Mouse (Mus musculus) gastrocnemius, postnatal 10 days (tissue): ENCODE data around the gene Tmem132e. TPM values are rescaled to one million over a fixed set of nuclear protein-coding genes. Genes with fewer than 3 reads are reported as not detected.
A peak's percentile ranks its signal among the peaks of the same experiment; 100 is the strongest.

ENCODE experiments used
- DNase-seq: peaks from one replicate; pipeline ENCODE4 v3.0.0; 2021; ENCODE audit warnings: mixed read lengths
- long read RNA-seq, 2 experiments: library from polyadenylated mRNA; stranded (forward); transcript quantifications; one replicate each; pipeline ENCODE4 v2.0.0; 2021
- total RNA-seq, 2 experiments: library from RNA; stranded (reverse); gene quantifications; 2 replicates each; pipeline ENCODE4 v1.2.3; 2021

Tmem132e gene
- total RNA-seq = under 1 TPM; 0.47 to 0.49 TPM
- long read RNA-seq, experiment 1, partial matches to known transcripts = 1 of 1 reads
- long read RNA-seq, experiment 1, other reads (novel, unspliced or antisense) = 0 of 1 reads
- long read RNA-seq, experiment 2, partial matches to known transcripts = 0 of 1 reads
- long read RNA-seq, experiment 2, other reads (novel, unspliced or antisense) = 1 of 1 reads

DNA sequence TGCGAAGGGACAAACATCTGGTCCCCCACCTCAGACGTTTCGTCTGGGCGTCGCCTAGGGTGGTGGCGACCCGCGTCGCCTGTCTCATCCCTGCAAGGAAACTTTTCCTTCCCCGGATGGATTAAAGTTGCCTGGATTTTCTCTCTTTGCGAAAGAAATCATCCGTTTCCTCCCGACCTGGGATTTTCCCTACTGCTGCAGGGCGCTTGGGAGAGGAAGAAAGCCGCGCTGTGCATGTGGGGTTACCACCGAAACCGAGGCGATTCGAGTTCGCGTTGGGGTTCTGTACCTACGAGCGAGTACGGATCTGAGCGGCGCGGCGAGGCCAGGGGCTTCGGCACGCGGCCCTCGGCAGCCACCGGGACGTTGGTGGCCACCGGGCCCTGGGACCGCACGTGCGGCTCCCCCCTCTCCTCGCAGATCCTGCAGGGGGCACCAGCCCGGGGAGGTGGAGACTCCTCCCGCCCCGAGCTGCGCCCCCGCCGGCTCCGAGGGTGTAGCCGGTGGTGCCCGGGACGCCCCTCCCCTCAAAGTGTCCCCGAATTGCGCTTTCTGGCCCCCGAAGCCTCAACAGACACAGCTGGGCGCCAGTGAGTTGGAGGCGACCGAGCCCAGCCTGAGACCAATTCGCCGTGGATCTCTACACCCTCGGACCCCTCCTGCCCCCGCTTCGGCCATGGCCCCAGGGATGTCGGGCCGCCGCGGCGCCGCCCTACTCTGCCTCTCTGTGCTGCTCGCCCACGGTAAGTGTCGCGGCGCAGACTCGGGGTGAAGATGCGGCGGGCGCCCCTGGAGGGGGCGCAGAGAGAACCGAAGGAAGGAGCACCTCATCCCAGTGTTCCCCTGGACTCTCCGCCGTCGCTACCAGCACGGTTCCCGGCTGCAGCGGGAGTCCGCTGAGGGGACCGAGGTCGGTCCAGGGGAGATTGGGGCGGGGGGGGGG lies at the start of gene Tmem132e:
Gene Tmem132e, plus strand, starts transcription at position 530 of the 943 bp plus-strand sequence.
- DNase-seq = peak; percentile 20

DNA sequence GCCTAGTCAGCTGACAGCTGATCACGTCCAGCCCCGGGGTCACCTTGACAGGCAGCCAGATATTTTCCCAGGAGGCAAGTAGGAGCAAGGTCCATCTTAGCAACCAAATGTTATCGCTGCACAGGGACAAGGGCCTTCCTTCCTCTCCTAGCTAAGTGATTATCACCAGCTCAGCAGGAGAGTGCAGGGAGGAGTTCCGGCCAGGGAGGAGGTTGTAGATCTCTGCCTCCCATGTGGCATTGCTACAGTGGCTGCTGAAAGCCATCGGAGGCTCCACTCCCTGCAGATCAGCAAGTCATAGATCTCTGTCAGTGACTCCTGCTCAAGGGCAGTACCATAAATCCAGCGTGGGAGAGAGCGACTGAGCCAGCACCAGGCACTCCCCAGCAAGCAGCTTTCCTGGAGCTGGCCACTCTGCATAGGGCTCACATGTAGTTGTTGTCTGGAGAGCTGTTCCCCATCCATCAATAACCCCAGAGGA lies 48.7 kb upstream of the Tmem132e start:
- DNase-seq = no peak

DNA sequence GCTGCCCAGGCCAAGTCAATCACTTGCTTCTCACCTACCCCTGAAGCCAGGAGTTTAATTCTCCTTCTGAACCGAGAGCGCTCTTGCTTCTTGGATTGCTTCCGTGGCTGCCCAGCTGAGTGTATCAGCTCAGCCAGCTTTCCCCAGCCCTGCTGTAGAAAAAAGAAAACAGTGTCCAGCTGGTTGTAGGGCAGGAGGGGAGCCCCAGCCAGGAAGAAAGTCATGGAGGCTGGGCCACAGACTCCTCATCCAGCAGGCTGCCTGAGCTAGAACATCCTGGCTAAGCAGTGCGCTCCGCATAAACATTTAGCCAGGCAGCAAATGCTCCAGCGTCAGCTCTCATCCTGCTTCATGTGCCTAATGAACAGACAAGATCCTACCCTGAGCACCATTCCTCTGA lies 48.3 kb upstream of the Tmem132e start:
- no peak for DNase-seq

DNA sequence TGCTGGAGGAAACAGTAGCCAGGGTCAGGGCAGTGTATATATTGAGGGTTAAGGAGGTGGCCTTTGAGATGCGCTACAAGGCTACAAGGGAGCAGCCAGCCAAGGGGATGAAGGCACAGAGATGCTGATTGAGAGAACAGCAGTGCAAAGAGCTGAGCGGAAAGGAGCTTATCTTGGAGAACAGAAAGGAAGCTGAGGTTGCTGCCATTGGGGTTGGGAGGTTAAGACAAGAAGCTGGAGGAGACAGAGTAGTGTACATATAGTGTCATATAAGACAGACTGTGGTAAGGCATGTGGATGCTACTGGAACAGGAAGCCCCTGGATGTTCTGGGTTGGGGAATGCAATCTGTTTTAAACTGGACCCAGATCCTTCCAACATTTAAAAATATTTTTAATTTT lies 47.8 kb upstream of the Tmem132e start:
- DNase-seq = no peak

DNA sequence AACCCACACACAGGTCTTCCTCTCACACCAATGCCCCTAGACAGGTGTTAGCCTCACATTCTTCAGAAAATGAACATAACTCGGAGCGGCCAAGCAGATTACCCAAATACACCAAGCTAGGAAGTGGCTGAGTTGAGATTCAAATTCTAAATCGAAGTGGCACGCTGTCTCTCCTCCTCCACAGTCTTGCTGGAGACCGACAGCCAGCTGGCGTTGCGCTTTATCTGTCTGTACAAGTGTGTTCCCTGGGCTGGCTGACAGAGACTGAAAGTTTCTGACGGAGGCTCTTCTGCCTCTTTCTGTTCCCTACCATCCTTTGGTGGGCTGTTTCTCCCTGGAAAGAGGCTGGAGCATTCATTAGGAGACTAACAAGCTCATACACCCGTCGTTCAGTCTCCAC lies 37.7 kb upstream of the Tmem132e start:
- DNase-seq = no peak

DNA sequence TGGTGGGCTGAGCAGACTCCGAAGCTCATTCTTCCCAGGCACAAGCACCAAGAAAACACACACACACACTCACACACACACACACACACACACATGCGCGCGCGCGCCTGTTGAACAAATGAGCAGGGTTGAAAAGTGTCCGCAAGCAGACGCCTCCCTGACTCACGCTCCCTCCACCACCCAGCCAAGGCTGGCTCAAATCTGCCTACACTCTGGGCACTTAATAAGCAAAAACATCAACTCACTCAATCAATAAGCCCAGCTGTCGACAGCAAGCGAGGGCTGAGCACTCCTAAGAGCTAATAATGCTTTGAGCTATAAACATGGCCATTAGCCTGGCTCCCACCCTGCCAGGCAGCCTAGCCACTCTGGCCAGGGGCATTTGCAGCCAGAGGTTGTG lies 18.5 kb upstream of the Tmem132e start:
- no peak for DNase-seq

DNA sequence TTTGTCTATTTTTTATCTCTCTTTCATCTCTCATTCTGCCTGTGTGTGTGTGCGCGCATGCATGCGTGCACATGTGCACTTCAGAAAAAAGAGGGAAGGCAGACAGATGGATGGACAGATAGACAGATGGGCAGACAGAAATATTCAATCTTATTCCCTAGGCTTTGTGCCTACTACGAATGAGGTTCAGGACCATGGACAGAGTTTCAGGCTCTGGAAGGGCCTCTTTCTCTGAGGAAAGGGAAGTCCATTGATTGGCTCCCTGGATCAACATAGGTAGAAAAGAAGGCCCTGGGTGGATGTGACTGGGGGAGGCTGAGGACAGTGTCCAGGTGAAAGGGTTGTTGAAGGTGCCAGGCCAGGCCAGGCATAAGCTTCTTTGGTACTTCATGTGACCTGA lies 17.1 kb upstream of the Tmem132e start:
- DNase-seq = peak; percentile 19

DNA sequence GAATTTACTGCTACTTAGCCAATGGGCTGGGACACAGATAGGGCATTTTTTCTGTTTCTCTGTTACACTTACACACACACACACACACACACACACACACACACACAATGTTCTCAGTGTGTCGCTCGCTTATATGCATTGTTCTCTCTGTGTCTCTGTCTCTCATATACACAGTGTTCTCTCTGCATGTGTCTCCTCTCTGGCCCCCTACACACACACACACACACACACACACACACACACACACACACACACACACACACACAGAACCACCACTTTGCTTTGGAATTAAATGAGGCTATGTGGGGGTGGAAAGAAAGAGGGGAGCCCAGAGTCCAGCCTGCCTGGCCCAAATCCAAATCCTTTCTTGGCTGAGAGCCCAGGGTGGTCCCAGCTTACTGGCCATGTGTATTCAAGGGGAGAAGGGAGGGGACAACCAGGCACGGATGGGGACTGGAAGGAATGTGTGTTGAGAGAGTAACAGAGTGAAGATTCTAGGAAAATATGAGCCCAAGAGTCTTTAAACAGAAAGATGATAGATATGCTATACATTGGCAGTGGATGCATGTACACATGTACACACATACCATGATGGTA lies 8.0 kb upstream of the Tmem132e start:
- no peak for DNase-seq

DNA sequence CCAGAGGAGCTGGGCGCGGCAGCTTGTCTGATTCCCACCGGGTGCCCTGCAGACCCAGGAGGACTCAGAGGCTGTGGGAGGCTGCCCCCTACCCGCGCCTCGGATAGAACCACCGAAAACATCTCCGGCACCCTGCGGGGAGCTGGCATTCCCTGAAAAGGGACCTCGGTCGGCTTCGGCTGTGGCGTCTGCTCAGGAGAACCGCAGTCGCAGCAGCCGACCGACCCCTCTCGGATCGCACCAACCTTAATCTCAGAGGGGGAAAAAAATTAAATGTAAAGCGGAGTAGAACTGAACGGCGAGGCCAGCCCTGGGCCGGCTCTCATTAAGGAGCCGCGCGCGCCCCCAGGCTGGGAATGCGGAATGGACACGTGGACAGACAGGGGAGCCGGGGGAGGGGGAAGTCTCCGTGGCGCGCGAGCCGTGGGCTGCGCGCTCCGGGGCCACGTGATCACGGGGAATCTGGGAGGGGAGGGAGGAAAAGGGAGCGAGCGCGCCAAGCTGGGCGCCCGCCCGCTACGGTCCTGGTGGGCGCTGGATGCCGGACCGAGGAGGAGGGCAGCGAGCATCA lies 1.6 kb upstream of the Tmem132e start:
- peak; percentile 20 for DNase-seq

DNA sequence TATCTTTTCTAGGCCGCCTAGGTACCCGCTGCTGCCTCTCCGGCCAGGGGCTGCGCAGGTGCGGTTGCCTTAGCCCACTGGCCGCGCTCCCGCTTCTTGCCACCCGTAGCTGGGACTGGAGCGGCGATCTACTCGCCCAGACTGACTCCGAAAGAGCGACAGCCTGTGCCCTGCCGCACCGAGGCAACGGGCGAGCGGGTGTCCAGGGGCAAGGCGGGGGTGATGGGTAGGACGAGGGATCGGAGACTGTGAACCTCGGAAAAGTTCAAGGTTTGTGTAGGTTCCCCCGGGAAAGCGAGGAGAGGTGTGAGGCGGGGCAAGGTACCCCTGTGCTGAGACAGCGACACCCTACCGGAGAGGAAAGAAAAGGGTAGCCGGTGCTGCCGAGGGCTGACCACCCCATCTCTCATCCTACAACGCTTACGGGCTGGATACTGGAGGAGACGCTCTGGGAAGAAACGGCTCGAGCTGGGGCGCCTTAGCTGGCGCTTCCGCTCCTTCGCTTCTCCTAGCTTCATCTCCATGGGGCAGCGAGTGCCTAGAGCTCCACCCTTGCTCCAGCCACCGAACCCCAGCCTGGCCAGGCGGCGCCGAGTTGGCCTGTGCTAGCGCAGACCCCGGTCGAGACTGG lies 874 bp upstream of the Tmem132e start:
- DNase-seq = peak; percentile 14

DNA sequence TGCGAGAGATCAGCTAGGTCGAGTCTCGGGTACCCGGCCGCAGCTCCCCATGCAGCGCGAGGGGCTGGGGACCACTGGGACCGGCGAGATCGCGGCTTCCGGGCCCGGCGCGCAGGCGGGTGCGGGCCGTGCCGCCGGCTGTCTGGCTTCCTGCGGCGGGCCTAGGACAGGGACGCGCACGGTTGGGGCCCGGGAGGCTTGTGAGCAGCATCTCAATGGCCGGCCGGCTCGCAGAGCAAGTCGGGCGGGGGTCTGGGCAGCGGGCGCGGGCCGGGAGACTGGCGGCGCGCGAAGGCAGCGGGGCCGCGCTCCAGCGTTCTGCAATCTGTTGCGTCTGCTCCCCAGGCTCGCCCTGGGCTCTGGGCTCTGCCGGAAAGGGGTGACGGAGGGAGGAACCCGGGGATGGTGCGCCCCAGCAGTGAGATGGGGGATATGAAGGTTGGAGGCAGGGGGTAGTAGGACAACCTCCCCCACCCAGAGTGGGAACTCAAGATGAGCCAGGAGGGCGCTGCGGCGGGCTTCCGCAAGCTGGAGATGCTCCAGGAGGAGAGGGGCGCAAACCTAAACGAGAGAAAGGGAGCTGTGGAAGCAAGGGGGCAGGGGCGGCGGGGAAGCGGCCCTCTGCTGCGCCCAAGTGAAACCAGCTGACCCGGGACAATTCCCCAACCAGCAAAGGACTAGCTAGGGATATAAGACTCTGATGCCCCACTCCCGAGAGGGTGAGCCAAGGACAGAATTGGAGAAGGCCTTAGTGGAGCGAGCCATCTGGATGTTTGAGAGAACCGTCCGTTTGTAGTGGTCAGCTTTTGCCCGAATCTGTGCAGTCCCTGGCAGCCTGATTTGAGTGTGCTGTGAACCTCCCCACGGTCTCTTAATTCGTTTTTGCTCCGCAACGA lies 944 bp downstream of the Tmem132e start:
- peak; percentile 18 for DNase-seq

DNA sequence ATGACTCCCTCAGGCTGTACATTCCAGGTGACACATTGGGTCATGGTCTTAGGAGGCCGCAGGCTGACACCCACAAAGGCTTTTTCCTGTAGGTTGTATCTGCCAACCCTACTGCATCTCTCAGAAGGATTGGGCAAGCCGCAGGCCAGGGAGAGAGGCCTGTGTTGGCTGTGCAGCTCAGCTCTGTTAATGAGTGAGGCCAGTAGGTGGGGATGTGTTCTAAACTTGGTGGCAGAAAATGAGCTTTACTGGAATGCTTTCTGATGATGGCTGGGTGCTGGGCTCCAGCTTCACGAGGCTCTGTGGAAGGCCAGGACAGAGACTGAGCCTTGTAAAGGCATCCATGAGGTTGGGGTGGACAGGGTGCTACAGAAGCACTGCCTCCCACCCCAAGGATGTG lies 3.6 kb downstream of the Tmem132e start:
- DNase-seq = no peak

DNA sequence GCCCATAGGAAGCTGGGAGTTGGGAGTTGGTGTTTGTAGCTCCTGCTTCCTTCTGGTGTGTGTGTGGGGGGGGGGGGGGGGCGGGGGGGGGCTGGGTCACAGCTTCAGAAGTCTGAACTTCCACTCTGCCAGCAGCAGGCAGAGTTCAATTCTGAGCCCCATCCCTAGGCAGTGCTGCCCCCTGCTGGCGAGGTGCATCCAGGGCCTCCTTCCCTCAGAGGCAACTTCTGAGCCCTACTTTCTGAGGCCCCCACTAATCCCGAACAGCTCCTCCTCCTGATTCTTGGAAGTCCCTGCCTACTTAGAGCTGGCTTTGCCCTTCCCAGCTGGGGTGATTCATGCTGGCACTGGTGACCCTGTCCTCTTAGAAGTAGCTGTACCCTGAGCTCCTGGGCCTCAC lies 10.9 kb downstream of the Tmem132e start:
- DNase-seq = peak; percentile 52

DNA sequence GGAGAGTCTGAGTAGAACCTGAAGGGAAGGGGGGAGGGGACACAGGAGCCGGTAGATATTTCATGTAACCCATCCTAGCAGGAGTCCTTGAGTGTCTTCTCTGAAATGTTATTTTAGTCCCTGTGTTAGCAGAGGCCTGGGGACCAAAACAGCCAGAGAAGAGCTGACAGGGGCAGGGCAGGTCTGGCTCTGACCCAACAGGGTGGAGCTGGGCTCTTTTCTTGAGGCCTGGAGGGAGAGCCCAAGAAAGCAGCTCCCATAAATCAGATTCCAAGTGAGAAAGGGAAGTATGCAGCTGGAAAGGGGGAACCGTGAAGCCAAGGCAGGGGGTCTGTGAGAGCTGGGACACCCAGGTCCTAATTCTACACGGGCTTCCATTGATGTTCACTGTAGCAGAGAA lies 16.9 kb downstream of the Tmem132e start:
- DNase-seq = no peak

DNA sequence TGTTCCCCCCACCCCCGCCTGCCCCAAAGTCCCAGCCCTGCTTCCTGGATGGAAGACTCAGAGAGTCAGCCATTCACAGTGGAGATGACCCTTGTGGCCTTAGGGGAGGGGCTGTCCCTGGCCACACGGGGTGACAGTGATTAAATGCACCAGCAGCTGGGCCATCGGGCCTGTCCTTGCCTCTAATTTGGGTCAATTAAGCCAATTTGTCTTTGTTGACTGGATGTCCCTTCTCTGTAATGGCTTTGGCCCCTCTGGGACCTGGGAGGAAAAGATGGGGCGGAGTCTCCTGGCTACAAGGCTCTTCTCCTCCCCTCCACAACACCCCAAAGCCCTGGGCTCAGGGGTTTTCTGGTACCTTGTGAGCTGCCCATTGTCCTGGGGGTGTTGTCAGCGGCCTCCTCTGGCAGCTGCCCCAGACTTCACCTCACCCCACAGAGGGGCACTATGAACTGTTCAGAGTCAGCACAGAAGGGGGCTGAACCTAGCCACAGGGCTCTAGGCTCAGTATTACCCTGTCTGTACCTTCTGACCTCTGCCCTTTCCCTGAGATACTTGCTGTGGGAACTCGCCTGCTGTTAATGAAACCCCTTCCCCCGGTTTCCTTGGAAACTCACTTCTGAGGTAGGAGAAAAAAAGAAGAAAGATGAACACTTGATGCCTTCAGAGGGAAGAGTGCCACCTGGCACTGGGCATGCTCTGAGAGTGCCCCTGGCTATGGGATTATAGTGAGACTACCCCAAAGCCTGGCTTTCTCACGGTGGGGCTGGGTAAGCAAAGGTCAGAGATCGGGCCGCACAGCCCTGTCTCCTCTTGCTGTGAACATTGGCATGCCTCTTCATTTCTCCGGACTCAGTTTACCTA lies 17.9 kb downstream of the Tmem132e start:
- no peak for DNase-seq

DNA sequence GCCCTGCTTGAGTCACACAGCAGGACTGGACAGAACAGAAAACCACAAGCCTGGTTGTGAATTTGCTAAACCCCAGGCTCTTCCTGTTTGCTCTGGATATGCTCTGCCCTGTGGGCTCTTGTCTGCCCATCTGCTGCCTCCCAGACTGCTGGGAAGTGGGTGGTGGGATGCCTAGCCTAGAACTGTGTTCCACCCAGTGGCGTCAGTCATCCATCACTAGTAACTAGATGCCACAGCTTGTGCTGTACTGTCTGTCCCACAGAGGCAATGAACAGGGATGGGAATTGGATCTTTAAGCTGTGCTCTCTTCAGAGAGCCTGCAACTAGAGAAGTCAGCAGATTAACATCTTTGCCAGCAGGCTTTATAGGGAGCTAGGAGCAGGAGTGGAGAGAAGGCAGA lies 23.8 kb downstream of the Tmem132e start:
- DNase-seq = no peak

DNA sequence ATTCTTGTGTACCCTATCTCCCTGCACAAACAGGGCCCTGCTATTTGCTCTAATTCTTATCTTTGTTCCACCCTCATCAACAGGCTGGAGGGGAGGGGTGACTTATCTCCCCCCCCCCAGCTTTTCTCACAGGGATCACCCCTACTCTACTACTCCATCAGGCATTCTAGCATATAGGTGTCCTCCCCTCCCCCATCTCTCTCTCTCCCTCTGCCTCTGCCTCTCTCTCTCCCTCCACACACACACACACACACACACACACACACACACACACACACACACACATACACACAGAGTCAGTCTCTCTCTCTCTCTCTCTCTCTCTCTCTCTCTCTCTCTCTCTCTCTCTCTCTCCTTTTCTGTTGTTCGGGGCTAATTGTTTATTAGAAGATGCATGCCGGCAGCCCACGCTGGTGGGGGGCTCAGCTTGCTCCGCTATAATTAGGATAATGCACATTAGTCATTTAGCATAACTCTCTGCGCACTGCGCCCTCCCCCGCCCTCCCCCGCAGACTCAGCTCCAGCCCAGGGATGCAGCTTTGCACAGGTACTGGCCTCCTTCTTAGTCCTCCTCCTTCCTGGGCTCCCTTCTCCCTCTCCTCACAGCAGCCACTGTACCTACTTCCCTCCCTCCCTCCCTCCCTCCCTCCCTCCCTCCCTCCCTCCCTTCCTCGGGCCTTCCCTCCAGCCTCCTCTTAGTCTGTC lies 29.8 kb downstream of the Tmem132e start:
- no peak for DNase-seq

DNA sequence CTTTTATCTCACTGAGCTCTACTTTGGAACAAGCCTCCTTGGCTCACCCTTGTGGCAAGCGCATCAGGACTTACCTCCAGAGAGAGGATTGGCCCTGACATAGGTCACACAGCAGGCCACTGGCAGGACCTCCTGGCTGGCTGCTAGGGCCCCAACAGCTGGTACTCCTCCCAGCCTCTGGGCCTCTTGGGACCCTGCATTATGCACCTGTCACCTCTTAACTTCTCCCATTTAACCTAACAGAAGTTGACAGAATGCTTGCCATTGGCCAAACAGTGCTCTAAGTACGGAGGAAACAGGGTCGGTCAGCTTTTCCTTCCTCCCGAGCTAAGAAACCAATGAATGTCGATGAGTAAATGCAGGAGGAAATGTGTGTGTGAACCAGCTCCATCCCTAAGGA lies 33.2 kb downstream of the Tmem132e start:
- DNase-seq = no peak

DNA sequence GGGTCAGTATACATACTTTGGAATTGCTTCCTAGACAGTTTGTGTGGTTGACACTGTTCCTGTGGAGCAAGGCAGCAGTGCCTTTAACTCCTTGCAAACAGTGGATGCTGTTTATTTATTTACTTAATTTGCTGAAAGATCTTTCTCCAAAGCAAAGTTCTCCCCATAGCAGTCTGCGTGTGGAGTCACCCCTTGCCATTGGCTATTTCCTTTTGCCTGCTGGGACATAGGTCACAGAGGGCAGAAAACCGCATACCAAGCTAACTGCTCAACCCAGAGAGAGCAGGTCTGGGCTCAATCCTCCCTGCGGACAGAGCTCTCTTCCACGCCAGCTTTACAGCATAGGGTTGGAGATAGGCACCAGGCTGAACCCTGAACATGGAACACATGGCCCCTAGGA lies 34.8 kb downstream of the Tmem132e start:
- no peak for DNase-seq

DNA sequence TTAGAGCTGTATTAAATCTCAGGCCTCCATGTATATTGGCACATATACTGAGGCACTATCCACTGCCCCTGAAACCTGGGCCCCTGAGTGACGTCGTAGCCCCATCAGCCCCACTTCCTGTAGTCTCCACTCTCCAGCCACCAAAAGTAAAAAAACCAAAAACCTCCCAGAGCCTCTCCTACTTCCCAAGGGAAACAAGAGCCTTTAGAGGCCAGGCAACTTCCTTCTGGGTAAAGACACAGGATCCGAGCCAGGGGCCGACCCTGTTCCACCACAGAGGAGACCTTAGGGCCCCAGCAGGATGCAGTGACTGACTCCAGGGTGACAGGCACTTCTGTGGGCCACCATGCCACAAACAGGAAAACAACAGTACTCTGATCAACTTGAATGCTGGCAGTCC lies 40.1 kb downstream of the Tmem132e start:
- DNase-seq = no peak
